Mouse (Mus musculus): ENCODE results near the gene Cyth1. TPM values are rescaled to one million over a fixed set of nuclear protein-coding genes. Genes with fewer than 3 reads are reported as not detected.

Cyth1 gene
- polyA plus RNA-seq, 1 experiment from 2014 or later: 30.7 TPM

DNA sequence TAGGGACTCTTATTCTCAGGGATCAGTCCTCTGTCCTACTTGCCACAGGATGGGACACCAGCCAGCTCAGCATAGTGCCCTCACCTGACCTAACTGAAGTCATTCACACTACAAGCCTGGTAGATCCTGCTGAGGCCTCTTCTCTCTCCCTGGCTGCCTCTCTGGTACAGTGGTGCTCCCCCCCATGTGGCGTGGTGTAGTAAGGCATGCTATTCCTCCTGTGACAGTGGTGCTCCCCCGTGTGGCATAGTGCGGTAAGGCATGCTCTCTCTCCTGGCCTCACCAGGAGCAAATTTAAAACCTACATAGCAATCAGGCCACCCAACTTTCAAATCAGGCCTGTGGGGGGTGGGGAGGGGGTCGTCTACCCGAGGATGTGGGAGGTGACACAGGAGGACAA is 144.4 kb downstream of the Cyth1 start:
- peak; percentile 66 for ATAC-seq
- H3K4me2 ChIP-seq (replicated peaks): no peak overlapping the region
- H3K4me3 ChIP-seq (replicated peaks): no peak overlapping the region
- no peaks in the 10 kb centered on the region for H3K27me3 ChIP-seq
- WGBS: 10% methylated on average over 5 of the region's 5 CpGs
- H3K36me3 ChIP-seq: no peaks in the 10 kb centered on the region
- no peaks in the 10 kb centered on the region for H3K4me1 ChIP-seq (replicated peaks)
- no peaks in the 10 kb centered on the region for H3K9me3 ChIP-seq
- no peak overlapping the region for H3K27ac ChIP-seq
- H3K9ac ChIP-seq (replicated peaks): no peak overlapping the region

DNA sequence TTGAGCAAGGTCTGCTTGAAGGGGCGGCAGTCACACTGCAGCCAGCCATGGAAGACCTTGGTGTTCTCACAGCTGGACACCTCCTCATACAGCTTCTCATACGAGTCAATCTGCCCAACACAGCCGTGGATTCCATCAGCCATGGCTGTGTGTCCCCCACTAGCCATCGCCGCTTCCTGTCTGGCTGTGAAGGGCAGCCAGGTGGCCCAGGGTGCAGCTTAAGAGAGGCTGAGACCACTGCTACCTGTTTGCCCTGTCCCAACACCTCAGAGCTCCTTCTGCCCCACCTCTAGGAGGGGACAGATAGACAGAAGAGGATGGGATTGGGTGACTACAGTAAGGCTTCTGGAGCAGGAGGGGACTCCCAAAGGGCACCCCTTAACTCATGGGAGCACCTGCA is 145.0 kb downstream of the Cyth1 start:
- WGBS: 86% methylated on average over 5 of the region's 5 CpGs
- peak; percentile 31 for ATAC-seq

DNA sequence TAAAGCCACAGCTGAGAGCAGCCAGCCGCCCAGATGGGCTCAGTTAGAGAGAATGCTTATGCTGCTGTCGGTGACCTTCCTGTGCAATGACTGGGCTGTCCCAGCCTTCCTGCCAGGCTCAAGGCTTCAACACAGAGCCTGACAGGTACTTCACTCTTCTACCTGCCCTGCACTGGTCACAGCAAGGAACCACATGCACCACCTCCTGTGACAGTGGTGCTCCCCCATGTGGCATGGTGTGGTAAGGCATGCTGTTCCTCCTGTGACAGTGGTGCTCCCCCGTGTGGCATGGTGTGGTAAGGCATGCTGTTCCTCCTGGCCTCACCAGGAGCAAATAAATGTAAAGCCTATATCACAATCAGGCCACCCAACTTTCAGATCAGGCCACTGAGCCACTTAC is 145.6 kb downstream of the Cyth1 start:
- Histone ChIP-seq H3K27me3 (no peaks in the 10 kb centered on the region), H3K4me3 (replicated peaks) (no peak overlapping the region), H3K36me3 (no peaks in the 10 kb centered on the region), H3K4me1 (replicated peaks) (0 out of 2 replicates have a peak, but pooled peaks cover 2% of the 10 kb centered on the region), H3K27ac (no peak overlapping the region), H3K9me3 (no peaks in the 10 kb centered on the region), H3K4me2 (replicated peaks) (no peak overlapping the region), H3K9ac (replicated peaks) (no peak overlapping the region)
- ATAC-seq: peak; percentile 64; the same call in 1 of the 2 replicates
- WGBS: 63% methylated on average over 3 of the region's 3 CpGs

More for the DNA sequence above, 145.0 kb downstream of the Cyth1 start:
- Histone ChIP-seq H3K4me2 (replicated peaks) (no peak overlapping the region), H3K9ac (replicated peaks) (no peak overlapping the region), H3K4me3 (replicated peaks) (no peak overlapping the region), H3K27ac (no peak overlapping the region), H3K9me3 (no peaks in the 10 kb centered on the region), H3K27me3 (no peaks in the 10 kb centered on the region), H3K36me3 (no peaks in the 10 kb centered on the region), H3K4me1 (replicated peaks) (0 out of 2 replicates have a peak, but pooled peaks cover 2% of the 10 kb centered on the region)

DNA sequence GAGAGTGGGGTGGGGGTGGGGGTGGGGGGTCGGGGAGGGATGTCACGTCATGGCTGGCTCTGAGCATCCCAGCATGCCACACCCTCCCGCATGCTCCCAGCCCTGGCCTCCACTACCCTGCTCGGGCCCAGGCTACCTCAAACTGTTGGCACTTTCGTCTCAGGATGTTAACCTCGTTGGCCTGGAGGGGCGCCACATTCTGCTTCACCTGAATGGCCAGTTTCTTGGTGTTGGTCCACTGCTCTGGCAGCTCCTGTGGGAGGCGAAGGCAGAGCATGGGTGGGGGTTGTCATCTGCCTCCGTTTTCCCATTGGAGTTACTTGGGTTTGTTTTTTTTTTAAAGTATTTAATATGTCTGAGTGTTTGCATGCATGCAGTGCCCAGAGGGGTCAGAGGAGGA is 147.3 kb downstream of the Cyth1 start:
- Histone ChIP-seq H3K27me3 (no peaks in the 10 kb centered on the region), H3K9ac (replicated peaks) (no peak overlapping the region), H3K27ac (no peak overlapping the region), H3K36me3 (no peaks in the 10 kb centered on the region), H3K4me1 (replicated peaks) (0 out of 2 replicates have a peak, but pooled peaks cover 2% of the 10 kb centered on the region), H3K4me2 (replicated peaks) (no peak overlapping the region), H3K4me3 (replicated peaks) (no peak overlapping the region), H3K9me3 (no peaks in the 10 kb centered on the region)
- no peak for ATAC-seq
- WGBS: 51% methylated on average over 9 of the region's 9 CpGs

DNA sequence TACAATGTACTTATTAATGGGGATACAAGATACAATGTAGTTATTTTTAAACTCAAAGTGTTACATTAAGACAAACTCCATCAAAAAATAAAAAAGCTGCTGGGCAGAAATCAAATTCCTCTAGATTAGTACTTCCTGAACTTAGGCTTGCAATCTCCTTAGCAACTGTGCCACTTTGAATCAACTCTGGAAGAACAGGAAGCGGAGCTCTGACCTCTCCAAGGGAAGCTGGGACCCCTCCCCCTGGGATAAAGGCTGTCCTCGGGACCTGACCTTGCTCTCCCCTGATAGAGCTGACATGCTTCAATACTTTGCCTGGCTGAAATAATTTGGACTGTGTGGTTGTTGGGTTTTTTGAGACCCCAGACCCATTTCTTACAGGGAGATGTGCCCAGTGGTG is 151.7 kb downstream of the Cyth1 start:
- 61% methylated on average over 2 of the region's 2 CpGs for WGBS
- Histone ChIP-seq H3K36me3 (no peaks in the 10 kb centered on the region), H3K4me2 (replicated peaks) (no peak overlapping the region), H3K27me3 (no peaks in the 10 kb centered on the region), H3K27ac (no peak overlapping the region), H3K4me3 (replicated peaks) (no peak overlapping the region), H3K9ac (replicated peaks) (no peak overlapping the region), H3K9me3 (no peaks in the 10 kb centered on the region), H3K4me1 (replicated peaks) (0 out of 2 replicates have a peak, but pooled peaks cover 2% of the 10 kb centered on the region)
- no peak for ATAC-seq

DNA sequence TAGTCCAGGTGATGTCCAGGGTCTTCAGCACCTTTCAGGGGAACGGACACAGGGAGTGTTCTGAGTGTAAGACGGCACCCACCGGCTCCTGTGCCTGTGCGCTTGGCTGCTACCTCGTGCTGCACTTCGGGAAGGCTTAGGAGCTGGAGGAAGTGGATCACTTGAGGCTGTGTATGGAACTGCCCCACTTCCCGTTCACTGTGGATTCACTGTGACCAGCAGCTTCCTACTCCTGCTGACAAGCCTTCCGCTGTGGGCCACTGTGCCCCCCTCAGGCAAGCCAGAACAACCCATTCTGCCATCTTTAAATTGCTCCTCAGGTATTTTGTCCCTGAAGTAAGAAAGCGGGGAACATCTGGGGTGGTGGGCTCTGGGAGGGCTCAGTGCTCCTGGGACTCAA is 153.4 kb downstream of the Cyth1 start:
- WGBS: 91% methylated on average over 9 of the region's 9 CpGs
- Histone ChIP-seq H3K9me3 (no peaks in the 10 kb centered on the region), H3K9ac (replicated peaks) (no peak overlapping the region), H3K4me3 (replicated peaks) (no peak overlapping the region), H3K4me2 (replicated peaks) (no peak overlapping the region), H3K4me1 (replicated peaks) (0 out of 2 replicates have a peak, but pooled peaks cover 2% of the 10 kb centered on the region), H3K27me3 (no peaks in the 10 kb centered on the region), H3K36me3 (no peaks in the 10 kb centered on the region), H3K27ac (no peak overlapping the region)
- ATAC-seq: no peak

DNA sequence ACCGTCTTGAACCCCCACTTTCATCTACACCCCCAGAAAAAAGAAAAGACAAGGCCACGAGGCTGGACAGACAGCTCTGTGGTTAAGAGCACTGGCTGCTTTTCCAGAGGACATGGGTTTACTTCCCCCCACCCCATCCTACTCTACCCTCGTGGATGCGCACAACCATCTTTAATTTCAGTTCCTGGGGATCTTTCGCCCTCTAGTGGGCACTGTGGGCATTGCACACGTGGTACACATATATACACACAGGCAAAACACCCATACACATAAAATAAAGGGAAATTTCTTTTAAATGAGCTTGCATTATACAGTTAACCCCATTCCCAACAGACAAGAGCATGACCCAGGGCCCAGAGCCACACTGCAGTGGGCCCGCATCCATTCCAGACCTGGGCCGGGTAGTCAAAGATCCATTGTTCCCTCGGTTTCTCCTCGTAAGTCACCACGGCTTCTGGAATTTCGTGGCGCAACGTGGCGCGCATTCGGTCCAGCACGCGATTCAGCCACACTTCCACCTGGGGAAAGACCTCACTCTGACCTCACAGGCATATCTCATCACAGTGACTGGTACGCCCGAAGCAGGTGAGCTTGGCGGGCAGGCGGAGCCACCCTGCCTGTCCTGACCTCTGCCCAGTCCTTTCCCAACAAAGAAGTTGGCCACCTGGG is 157.3 kb downstream of the Cyth1 start:
- H3K36me3 ChIP-seq: no peaks in the 10 kb centered on the region
- no peak overlapping the region for H3K4me2 ChIP-seq (replicated peaks)
- H3K4me1 ChIP-seq (replicated peaks): no peaks in the 10 kb centered on the region
- no peak overlapping the region for H3K9ac ChIP-seq (replicated peaks)
- H3K9me3 ChIP-seq: no peaks in the 10 kb centered on the region
- 87% methylated on average over 23 of the region's 23 CpGs for WGBS
- no peak for ATAC-seq
- no peak overlapping the region for H3K27ac ChIP-seq
- H3K4me3 ChIP-seq (replicated peaks): no peak overlapping the region
- H3K27me3 ChIP-seq: no peaks in the 10 kb centered on the region

DNA sequence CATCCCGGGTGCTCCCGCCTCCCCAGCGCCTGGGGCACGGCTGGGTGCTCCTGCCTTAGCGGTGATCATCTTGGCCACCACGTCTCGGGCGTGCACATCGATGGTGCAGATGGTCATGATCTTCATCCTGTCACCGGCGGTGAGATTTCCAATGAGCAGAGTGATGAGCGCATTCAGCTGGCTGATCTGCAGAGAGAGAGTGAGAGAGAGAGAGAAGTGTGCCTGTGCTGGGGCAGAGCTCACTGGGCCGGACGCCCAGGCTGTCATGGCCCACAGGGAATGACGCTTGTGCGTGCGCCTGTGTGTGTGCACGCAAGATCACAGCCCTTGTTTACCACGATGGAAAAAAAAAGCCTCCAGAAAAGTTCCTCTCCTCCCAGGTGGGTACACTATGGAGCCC is 159.5 kb downstream of the Cyth1 start:
- H3K36me3 ChIP-seq: no peaks in the 10 kb centered on the region
- WGBS: 91% methylated on average over 19 of the region's 19 CpGs
- no peaks in the 10 kb centered on the region for H3K4me1 ChIP-seq (replicated peaks)
- no peak overlapping the region for H3K4me3 ChIP-seq (replicated peaks)
- no peak overlapping the region for H3K4me2 ChIP-seq (replicated peaks)
- H3K9ac ChIP-seq (replicated peaks): no peak overlapping the region
- no peak for ATAC-seq
- H3K27me3 ChIP-seq: no peaks in the 10 kb centered on the region
- no peak overlapping the region for H3K27ac ChIP-seq
- no peaks in the 10 kb centered on the region for H3K9me3 ChIP-seq

DNA sequence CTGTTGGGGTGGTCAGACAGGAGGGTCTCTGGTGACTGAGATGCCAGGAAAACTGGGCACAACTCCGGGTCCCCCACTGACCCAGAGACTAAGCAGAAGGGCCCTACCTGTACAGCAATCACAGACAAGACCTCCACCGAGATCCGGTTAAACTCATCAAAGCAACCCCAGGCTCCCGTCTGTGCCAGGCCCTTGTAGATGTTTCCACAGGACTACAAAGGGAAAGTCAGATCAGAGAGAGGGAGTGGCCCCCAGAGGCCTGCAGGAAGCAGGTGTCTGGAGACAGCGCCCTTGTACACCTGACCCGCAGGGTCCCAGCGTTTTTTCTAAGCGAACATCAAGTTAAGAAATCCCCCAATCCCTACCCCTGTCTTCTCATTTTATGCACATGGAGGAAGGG is 162.4 kb downstream of the Cyth1 start:
- Histone ChIP-seq H3K9ac (replicated peaks) (no peak overlapping the region), H3K27ac (no peak overlapping the region), H3K4me1 (replicated peaks) (no peaks in the 10 kb centered on the region), H3K9me3 (no peaks in the 10 kb centered on the region), H3K36me3 (no peaks in the 10 kb centered on the region), H3K27me3 (no peaks in the 10 kb centered on the region), H3K4me2 (replicated peaks) (no peak overlapping the region), H3K4me3 (replicated peaks) (no peak overlapping the region)
- no peak for ATAC-seq
- 84% methylated on average over 8 of the region's 8 CpGs for WGBS

DNA sequence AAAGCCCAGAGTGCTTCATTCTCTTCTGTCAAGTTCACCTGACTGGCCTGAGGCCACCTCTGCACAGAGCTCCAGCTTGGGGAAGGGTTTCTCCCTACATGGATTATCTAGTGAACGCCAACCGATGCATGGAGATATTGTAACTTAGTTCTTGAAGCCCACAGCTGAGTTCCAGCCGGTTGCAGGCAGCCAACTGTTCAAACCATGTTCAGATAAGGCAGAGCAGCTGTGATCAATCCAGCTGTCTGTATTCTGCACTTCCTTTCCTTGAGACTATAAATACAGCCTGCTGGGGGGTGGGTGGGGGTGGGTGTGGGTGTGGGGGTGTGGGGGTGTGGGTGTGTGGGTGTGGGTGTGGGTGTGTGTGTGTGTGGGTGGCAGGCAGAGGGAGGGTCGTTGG is 163.2 kb downstream of the Cyth1 start:
- H3K4me1 ChIP-seq (replicated peaks): no peaks in the 10 kb centered on the region
- H3K36me3 ChIP-seq: no peaks in the 10 kb centered on the region
- H3K9ac ChIP-seq (replicated peaks): no peak overlapping the region
- no peaks in the 10 kb centered on the region for H3K9me3 ChIP-seq
- no peaks in the 10 kb centered on the region for H3K27me3 ChIP-seq
- ATAC-seq: no peak
- no peak overlapping the region for H3K4me2 ChIP-seq (replicated peaks)
- WGBS: 86% methylated on average over 4 of the region's 4 CpGs
- no peak overlapping the region for H3K4me3 ChIP-seq (replicated peaks)
- no peak overlapping the region for H3K27ac ChIP-seq

DNA sequence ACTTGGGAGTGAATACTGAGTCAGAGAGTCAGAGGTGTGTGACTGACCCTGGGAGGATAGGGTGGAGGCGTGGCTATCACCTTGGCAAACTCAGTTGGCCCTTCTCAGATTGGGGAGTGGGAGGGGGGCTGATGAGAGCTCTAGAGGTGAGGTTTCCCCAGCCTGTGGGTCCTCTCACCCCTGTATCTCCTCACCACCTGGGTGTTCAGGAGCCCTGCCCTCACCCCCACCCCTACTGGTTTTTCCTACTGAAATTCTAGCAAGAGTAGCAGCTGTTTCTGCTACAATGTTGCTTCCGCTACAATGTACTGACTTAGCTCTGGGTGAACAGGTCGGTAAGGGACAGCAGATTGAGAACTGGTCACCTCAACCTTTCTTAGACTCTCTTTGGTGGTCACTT is 164.1 kb downstream of the Cyth1 start:
- H3K4me3 ChIP-seq (replicated peaks): no peak overlapping the region
- ATAC-seq: no peak
- no peak overlapping the region for H3K4me2 ChIP-seq (replicated peaks)
- H3K9ac ChIP-seq (replicated peaks): no peak overlapping the region
- H3K27me3 ChIP-seq: no peaks in the 10 kb centered on the region
- H3K4me1 ChIP-seq (replicated peaks): no peaks in the 10 kb centered on the region
- no peaks in the 10 kb centered on the region for H3K9me3 ChIP-seq
- WGBS: 81% methylated on average over 3 of the region's 3 CpGs
- no peak overlapping the region for H3K27ac ChIP-seq
- H3K36me3 ChIP-seq: no peaks in the 10 kb centered on the region

DNA sequence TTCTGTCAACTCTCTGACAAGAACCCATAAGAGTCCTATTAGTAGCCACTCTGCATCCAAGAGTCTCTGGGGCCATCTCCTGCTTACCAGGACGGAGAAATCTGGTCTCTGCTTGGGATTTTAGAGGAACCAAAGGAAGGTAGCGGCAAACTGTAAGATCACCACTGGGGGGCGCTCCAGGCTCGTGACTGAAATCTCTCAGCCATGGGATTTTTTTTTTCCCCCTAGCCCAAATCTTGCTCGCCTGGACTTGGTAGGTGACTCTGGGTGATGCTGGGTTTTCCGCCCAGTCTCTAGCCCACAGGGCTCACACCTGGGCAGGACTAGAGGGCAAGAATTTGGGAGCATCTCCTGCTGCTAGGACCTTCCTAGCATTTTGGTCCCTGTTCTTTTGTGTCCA is 164.6 kb downstream of the Cyth1 start:
- Histone ChIP-seq H3K27ac (no peak overlapping the region), H3K36me3 (no peaks in the 10 kb centered on the region), H3K9ac (replicated peaks) (no peak overlapping the region), H3K4me1 (replicated peaks) (no peaks in the 10 kb centered on the region), H3K4me2 (replicated peaks) (no peak overlapping the region), H3K27me3 (no peaks in the 10 kb centered on the region), H3K4me3 (replicated peaks) (no peak overlapping the region), H3K9me3 (no peaks in the 10 kb centered on the region)
- WGBS: 9% methylated on average over 6 of the region's 6 CpGs
- ATAC-seq: no peak

DNA sequence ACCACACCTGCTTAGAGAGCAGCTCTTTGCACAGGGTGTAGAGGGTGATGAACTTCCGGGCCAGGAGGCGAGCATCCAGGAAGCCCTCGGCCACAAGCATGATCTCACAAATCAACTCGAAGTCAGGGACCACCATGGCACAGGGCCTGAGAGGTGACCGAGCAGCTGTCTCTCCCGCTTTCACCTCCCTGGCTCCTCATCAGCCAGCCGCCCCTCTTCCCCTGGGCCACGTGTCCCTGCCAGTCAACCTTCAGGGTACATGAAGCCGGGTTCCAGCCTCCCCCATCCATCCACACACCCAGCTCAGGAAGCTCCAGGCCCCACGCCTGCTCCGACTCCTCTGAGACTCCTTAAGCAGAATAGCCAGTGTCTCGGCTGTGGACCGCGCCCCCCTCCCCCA is 166.1 kb downstream of the Cyth1 start:
- WGBS: 85% methylated on average over 14 of the region's 14 CpGs
- Histone ChIP-seq H3K4me1 (replicated peaks) (no peaks in the 10 kb centered on the region), H3K9me3 (no peaks in the 10 kb centered on the region), H3K4me2 (replicated peaks) (no peak overlapping the region), H3K9ac (replicated peaks) (no peak overlapping the region), H3K4me3 (replicated peaks) (no peak overlapping the region), H3K27ac (no peak overlapping the region), H3K36me3 (no peaks in the 10 kb centered on the region), H3K27me3 (no peaks in the 10 kb centered on the region)
- no peak for ATAC-seq

Data from midbrain, embryonic 13.5 days (tissue).